Mouse (Mus musculus): ENCODE measurements at regions not wholly inside any gene's neighbourhood (a gene's known extent, or its start where the extent isn't known, plus 50 kb on each side); places are given as distances from the start of the nearest gene placed in this dataset.

GRCm38 (mm10) chr16:5798188-5798587 is 87.0 kb upstream of the Rbfox1 start:
- TF ChIP-seq POLR2A (IDR thresholded peaks at IDR 0.05; ENCODE audit: borderline replicate concordance, extremely low read depth, low read depth, low read length) (no peak), CTCF (IDR thresholded peaks at IDR 0.05; ENCODE audit: insufficient read depth, low read length) (no peak)
